Mouse (Mus musculus): ENCODE measurements around the gene Ahnak2. TPM values are rescaled to one million over a fixed set of nuclear protein-coding genes. Genes with fewer than 3 reads are reported as not detected.

Ahnak2 gene
- polyA plus RNA-seq, 1 experiment from 2014 or later = 1.8 TPM

DNA sequence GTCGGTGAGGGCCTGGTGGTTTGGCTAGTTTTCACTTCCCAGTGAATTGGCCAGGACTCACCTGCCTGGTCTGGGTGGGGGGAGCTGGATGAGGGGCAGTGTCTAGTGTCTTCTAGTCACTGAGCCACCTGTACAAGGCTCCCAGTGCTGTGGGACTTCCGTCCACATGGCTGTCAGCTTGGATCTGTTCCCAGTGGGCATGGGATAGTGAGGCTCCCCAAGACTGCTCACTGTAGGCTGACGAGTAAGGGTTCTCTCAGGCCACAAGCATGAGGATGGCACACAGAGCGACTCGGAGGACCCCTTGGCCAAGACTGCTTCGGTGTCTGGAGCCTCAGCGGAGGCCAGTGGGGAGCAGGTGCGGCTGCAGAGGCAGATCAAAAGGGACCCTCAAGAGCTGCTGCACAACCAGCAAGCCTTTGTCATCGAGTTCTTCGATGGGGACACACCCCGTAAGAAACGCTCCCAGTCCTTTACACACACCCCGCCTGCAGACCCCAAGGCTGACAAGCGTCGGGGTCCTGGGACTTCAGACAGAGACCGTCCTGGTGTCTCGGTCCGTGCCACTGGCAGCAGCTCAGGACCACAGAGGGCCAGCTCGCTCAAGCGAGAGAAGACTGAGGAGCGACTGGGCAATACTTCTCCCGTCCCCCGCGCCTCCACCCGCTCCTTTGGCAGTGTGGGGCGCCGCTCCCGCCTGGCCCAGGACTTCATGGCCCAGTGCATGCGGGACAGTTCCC, 66.4 kb downstream of the Ahnak2 start:
- WGBS = 82% methylated on average over 29 of the region's 29 CpGs
- no peak overlapping the region for H3K4me3 ChIP-seq (replicated peaks)
- no peak overlapping the region for H3K9ac ChIP-seq
- H3K9me3 ChIP-seq (replicated peaks) = no peaks in the 10 kb centered on the region
- no peak for ATAC-seq (replicated peaks; ENCODE audit: low FRiP score)
- no peak overlapping the region for H3K27ac ChIP-seq
- H3K27me3 ChIP-seq = no peaks in the 10 kb centered on the region
- H3K36me3 ChIP-seq = peaks cover 90% of the 10 kb centered on the region
- H3K4me2 ChIP-seq = no peak overlapping the region
- 0 out of 2 replicates have a peak, but pooled peaks cover 1% of the 10 kb centered on the region for H3K4me1 ChIP-seq

GRCm38 (mm10) chr12:112734881-112735655, 67.4 kb downstream of the Ahnak2 start:
- Histone ChIP-seq H3K36me3 (peaks cover 87% of the 10 kb centered on the region), H3K4me1 (peaks cover 11% of the 10 kb centered on the region; the same call in 1 of the 2 replicates), H3K27me3 (no peaks in the 10 kb centered on the region), H3K4me2 (no peak overlapping the region), H3K27ac (no peak overlapping the region), H3K9me3 (replicated peaks) (no peaks in the 10 kb centered on the region), H3K4me3 (replicated peaks) (no peak overlapping the region), H3K9ac (no peak overlapping the region)
- ATAC-seq (replicated peaks; ENCODE audit: low FRiP score) = no peak
- 91% methylated on average over 19 of the region's 19 CpGs for WGBS

DNA sequence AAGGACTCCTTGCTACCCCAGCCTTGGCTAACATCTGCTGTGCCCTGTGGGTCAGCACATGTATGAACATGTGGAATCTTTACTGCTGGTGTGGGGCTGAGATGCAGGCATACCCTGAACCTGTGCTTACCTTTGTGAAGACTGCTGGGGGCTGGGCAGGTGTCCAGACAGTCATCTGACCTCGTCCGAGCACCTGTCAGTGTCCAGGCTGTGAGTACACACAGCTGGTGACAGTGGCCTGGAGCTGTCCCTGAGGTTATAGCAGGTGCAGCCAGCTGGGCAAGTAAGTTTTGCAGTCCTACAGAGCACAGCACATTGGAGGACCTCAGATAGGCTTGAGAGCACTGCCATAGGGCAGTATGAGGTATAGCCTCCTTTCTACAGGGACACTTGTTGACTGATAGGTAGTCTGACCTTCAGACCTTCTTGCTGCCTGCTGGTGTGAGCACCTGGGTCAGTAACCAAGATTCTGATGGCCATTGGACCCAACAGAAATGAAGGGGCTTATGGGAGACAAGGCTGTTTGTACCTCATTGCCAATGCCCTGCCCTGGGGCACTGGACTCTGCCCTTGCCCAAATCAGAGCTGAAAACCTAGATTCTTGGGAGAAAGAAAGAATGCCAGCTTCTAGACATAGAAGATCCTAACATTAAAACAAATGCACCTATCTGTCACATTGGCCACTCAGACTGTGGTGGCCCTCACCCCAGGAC, 68.2 kb downstream of the Ahnak2 start:
- peaks cover 79% of the 10 kb centered on the region for H3K36me3 ChIP-seq
- 62% methylated on average over 2 of the region's 2 CpGs for WGBS
- H3K9me3 ChIP-seq (replicated peaks) = no peaks in the 10 kb centered on the region
- H3K27ac ChIP-seq = no peak overlapping the region
- H3K4me3 ChIP-seq (replicated peaks) = no peak overlapping the region
- H3K4me2 ChIP-seq = no peak overlapping the region
- no peak for ATAC-seq (replicated peaks; ENCODE audit: low FRiP score)
- H3K9ac ChIP-seq = no peak overlapping the region
- H3K4me1 ChIP-seq = peaks cover 13% of the 10 kb centered on the region; the same call in 1 of the 2 replicates
- no peaks in the 10 kb centered on the region for H3K27me3 ChIP-seq

- H3K4me3 ChIP-seq (replicated peaks) = no peak overlapping the region
- no peaks in the 10 kb centered on the region for H3K27me3 ChIP-seq
- peaks cover 62% of the 10 kb centered on the region for H3K36me3 ChIP-seq
- peaks cover 13% of the 10 kb centered on the region; the same call in 1 of the 2 replicates for H3K4me1 ChIP-seq
- 81% methylated on average over 10 of the region's 10 CpGs for WGBS
- no peak overlapping the region for H3K27ac ChIP-seq
- H3K9me3 ChIP-seq (replicated peaks) = no peaks in the 10 kb centered on the region
- H3K4me2 ChIP-seq = no peak overlapping the region
- no peak for ATAC-seq (replicated peaks; ENCODE audit: low FRiP score)
- H3K9ac ChIP-seq = no peak overlapping the region
Observed at GRCm38 (mm10) chr12:112732591-112732990, 69.9 kb downstream of the Ahnak2 start.

- Histone ChIP-seq H3K4me2 (no peak overlapping the region), H3K27ac (no peak overlapping the region), H3K4me1 (peaks cover 13% of the 10 kb centered on the region; the same call in 1 of the 2 replicates), H3K9ac (no peak overlapping the region), H3K9me3 (replicated peaks) (no peaks in the 10 kb centered on the region), H3K4me3 (replicated peaks) (no peak overlapping the region), H3K27me3 (no peaks in the 10 kb centered on the region), H3K36me3 (peaks cover 45% of the 10 kb centered on the region)
- ATAC-seq (replicated peaks; ENCODE audit: low FRiP score) = peak; percentile 9; the same call in 1 of the 2 replicates
- 62% methylated on average over 14 of the region's 14 CpGs for WGBS
Observed at GRCm38 (mm10) chr12:112730808-112731207, 71.6 kb downstream of the Ahnak2 start.

- Histone ChIP-seq H3K27me3 (0 out of 2 replicates have a peak, but pooled peaks cover 7% of the 10 kb centered on the region), H3K4me1 (peaks cover 29% of the 10 kb centered on the region), H3K9me3 (replicated peaks) (no peaks in the 10 kb centered on the region), H3K4me2 (no peak overlapping the region), H3K9ac (no peak overlapping the region), H3K4me3 (replicated peaks) (no peak overlapping the region), H3K36me3 (peaks cover 29% of the 10 kb centered on the region), H3K27ac (no peak overlapping the region)
- ATAC-seq (replicated peaks; ENCODE audit: low FRiP score) = no peak
- 83% methylated on average over 8 of the region's 8 CpGs for WGBS
Observed at GRCm38 (mm10) chr12:112727801-112728200, 74.7 kb downstream of the Ahnak2 start.

DNA sequence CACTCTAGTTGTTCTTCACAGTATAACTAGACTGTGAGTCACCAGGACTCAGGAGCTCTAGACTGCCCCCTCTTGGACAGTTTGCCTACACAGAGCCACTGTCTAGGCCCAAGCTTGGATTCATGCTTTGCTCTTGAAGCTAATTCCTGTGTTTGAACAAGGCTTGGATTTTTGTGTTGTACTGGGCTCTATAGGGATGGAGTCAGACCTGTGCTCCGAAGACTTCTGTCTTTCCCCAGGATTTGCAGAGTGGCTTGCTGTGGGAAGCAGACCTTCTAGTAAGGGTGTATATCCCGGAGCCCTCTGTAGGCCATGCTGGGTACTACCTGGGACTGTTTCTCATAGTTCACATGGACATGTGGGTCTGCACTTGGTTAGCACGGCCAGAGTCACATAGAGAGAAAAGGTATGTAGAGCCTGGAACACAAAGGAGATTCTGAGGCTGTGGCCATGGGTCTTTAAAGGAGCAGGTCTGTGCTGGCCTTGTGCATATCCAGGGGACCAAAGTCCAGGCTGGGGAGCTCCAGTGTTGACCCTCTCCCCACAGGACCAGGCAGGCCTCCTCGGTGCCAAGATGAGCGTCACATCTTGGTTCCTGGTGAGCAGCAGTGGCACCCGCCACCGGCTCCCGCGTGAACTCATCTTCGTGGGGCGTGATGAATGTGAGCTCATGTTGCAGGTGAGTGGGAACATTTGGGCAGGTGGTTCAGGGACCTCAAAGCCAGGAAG, 78.2 kb downstream of the Ahnak2 start:
- whole genome bisulfite sequencing = 80% methylated on average over 11 of the region's 11 CpGs
- H3K9me3 ChIP-seq (replicated peaks) = no peaks in the 10 kb centered on the region
- no peak for ATAC-seq (replicated peaks; ENCODE audit: low FRiP score)
- H3K4me3 ChIP-seq (replicated peaks) = no peak overlapping the region
- no peak overlapping the region for H3K9ac ChIP-seq
- no peak overlapping the region for H3K27ac ChIP-seq
- peaks cover 10% of the 10 kb centered on the region; the same call in 1 of the 2 replicates for H3K36me3 ChIP-seq
- no peak overlapping the region for H3K4me2 ChIP-seq
- peaks cover 12% of the 10 kb centered on the region for H3K27me3 ChIP-seq
- H3K4me1 ChIP-seq = peaks cover 46% of the 10 kb centered on the region

GRCm38 (mm10) chr12:112723445-112723844, 79.0 kb downstream of the Ahnak2 start:
- Histone ChIP-seq H3K27ac (no peak overlapping the region; the same call in 1 of the 2 replicates), H3K9ac (no peak overlapping the region; the same call in 1 of the 2 replicates), H3K4me2 (peak overlapping the region; percentile 89), H3K9me3 (replicated peaks) (no peaks in the 10 kb centered on the region), H3K4me1 (peaks cover 53% of the 10 kb centered on the region), H3K27me3 (peaks cover 12% of the 10 kb centered on the region), H3K4me3 (replicated peaks) (peak overlapping the region; percentile 69), H3K36me3 (peaks cover 10% of the 10 kb centered on the region; the same call in 1 of the 2 replicates)
- WGBS = 85% methylated on average over 6 of the region's 6 CpGs
- no peak for ATAC-seq (replicated peaks; ENCODE audit: low FRiP score)

DNA sequence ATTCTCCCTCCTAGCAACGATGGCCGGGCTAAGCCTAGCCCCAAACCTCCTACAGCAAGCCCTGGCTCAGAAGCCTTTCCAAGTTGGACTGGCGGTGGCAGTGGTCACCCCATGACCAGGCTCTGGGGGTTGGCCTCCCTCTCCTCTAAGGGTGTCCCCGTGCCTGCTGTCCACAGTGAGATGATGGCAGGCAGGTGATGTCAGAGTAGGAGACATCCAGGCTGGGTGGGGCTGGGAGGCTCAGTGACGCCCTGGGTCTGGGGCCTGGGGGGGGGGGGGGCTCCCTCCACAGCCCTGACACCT, 79.5 kb downstream of the Ahnak2 start:
- H3K4me1 ChIP-seq = peaks cover 53% of the 10 kb centered on the region
- H3K27ac ChIP-seq = peak overlapping the region; percentile 97
- peaks cover 12% of the 10 kb centered on the region for H3K27me3 ChIP-seq
- peak; percentile 2; the same call in 1 of the 2 replicates for ATAC-seq (replicated peaks; ENCODE audit: low FRiP score)
- H3K9me3 ChIP-seq (replicated peaks) = no peaks in the 10 kb centered on the region
- peak overlapping the region; percentile 68 for H3K9ac ChIP-seq
- WGBS = 14% methylated on average over 5 of the region's 5 CpGs
- peak overlapping the region; percentile 89 for H3K4me2 ChIP-seq
- H3K4me3 ChIP-seq (replicated peaks) = peak overlapping the region; percentile 69
- H3K36me3 ChIP-seq = peaks cover 10% of the 10 kb centered on the region; the same call in 1 of the 2 replicates

DNA sequence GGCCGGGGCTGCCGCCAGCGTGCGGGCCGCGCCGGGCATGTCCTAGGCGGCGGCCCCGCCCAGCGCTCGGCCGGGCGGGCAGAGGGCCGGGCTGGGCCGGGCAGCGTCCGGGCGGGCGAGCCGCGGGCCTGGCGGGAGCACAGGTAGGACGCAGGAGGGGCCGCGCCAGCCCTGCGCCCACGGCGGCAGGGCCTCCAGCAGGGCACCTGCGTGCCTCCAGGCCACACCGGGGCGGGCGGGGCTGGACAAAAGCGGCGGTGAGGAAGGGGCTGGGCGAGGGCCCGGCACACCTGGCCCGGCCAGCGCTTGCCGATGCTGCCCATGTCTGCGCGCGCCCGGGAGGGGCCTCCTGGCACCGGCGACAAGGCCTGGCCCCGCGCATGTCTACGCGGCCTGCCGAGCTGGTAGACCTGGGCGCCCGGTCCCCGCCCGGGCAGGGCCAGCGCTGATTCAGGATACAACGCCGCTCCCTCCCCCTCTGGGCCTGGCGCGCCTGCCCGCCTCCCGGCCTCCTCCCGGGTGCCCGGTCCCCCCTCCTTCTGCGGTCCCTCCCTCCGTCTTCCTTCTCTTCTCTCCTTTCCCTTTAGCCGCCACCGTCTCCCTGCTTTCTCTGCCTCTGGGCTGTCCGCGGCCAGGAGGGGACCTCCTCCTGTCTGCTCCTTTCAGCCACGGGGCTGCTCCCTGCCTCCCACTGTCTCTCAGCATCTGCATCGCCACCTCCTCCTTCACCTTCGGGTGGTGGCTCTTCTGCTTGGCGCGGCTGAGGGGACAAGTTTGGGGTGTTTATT, 80.0 kb downstream of the Ahnak2 start:
- peak overlapping the region; percentile 97 for H3K27ac ChIP-seq
- peaks cover 10% of the 10 kb centered on the region; the same call in 1 of the 2 replicates for H3K36me3 ChIP-seq
- H3K4me2 ChIP-seq = peak overlapping the region; percentile 89
- H3K9me3 ChIP-seq (replicated peaks) = no peaks in the 10 kb centered on the region
- H3K9ac ChIP-seq = peak overlapping the region; percentile 68
- peak; percentile 63 for ATAC-seq (replicated peaks; ENCODE audit: low FRiP score)
- peaks cover 53% of the 10 kb centered on the region for H3K4me1 ChIP-seq
- H3K4me3 ChIP-seq (replicated peaks) = peak overlapping the region; percentile 69
- peaks cover 12% of the 10 kb centered on the region for H3K27me3 ChIP-seq
- under 1% methylated on average over 68 of the region's 75 CpGs for WGBS
